Mouse (Mus musculus): ENCODE measurements around the gene Iqck. TPM values are rescaled to one million over a fixed set of nuclear protein-coding genes. Genes with fewer than 3 reads are reported as not detected.

Iqck gene
- polyA plus RNA-seq, 1 experiment from 2014 or later: 2.2 TPM

- no peak overlapping the region for H3K4me2 ChIP-seq (ENCODE audit: low read length)
- H3K4me1 ChIP-seq (replicated peaks; ENCODE audit: control insufficient read depth, insufficient read depth, low read length): no peaks in the 10 kb centered on the region
- H3K9ac ChIP-seq (ENCODE audit: low read length): no peak overlapping the region
- H3K36me3 ChIP-seq (ENCODE audit: control insufficient read depth, insufficient read depth, low read length): no peaks in the 10 kb centered on the region
- DNase-seq (ENCODE audit: low spot score) (no peak), ATAC-seq (replicated peaks; ENCODE audit: low FRiP score, low TSS enrichment, low read depth) (no peak)
- H3K4me3 ChIP-seq (ENCODE audit: low read depth, low read length): no peak overlapping the region
- no peak overlapping the region for H3K27ac ChIP-seq (ENCODE audit: low read depth)
- WGBS: 61% methylated on average over 8 of the region's 8 CpGs
- H3K9me3 ChIP-seq (ENCODE audit: control insufficient read depth, low read length): no peaks in the 10 kb centered on the region
- H3K27me3 ChIP-seq (replicated peaks; ENCODE audit: control insufficient read depth, insufficient read depth, low read length): no peaks in the 10 kb centered on the region
Measured at GRCm38 (mm10) chr7:118928916-118929315, 73.4 kb downstream of the Iqck start.

- Histone ChIP-seq H3K27me3 (replicated peaks; ENCODE audit: control insufficient read depth, insufficient read depth, low read length) (no peaks in the 10 kb centered on the region), H3K9me3 (ENCODE audit: control insufficient read depth, low read length) (no peaks in the 10 kb centered on the region), H3K4me2 (ENCODE audit: low read length) (no peak overlapping the region), H3K36me3 (ENCODE audit: control insufficient read depth, insufficient read depth, low read length) (no peaks in the 10 kb centered on the region), H3K27ac (ENCODE audit: low read depth) (no peak overlapping the region), H3K4me1 (replicated peaks; ENCODE audit: control insufficient read depth, insufficient read depth, low read length) (no peaks in the 10 kb centered on the region), H3K9ac (ENCODE audit: low read length) (no peak overlapping the region), H3K4me3 (ENCODE audit: low read depth, low read length) (no peak overlapping the region)
- ATAC-seq (replicated peaks; ENCODE audit: low FRiP score, low TSS enrichment, low read depth) (peak; percentile 73), DNase-seq (ENCODE audit: low spot score) (peak; percentile 70)
- WGBS: 13% methylated on average over 16 of the region's 16 CpGs
Measured at GRCm38 (mm10) chr7:118929601-118930311, 74.2 kb downstream of the Iqck start.

GRCm38 (mm10) chr7:118931502-118932395, 76.2 kb downstream of the Iqck start:
- no peak overlapping the region for H3K4me3 ChIP-seq (ENCODE audit: low read depth, low read length)
- DNase-seq (ENCODE audit: low spot score) (no peak), ATAC-seq (replicated peaks; ENCODE audit: low FRiP score, low TSS enrichment, low read depth) (no peak)
- H3K27ac ChIP-seq (ENCODE audit: low read depth): no peak overlapping the region
- no peaks in the 10 kb centered on the region for H3K27me3 ChIP-seq (replicated peaks; ENCODE audit: control insufficient read depth, insufficient read depth, low read length)
- 77% methylated on average over 17 of the region's 17 CpGs for WGBS
- no peak overlapping the region for H3K4me2 ChIP-seq (ENCODE audit: low read length)
- H3K9me3 ChIP-seq (ENCODE audit: control insufficient read depth, low read length): no peaks in the 10 kb centered on the region
- H3K9ac ChIP-seq (ENCODE audit: low read length): no peak overlapping the region
- no peaks in the 10 kb centered on the region for H3K36me3 ChIP-seq (ENCODE audit: control insufficient read depth, insufficient read depth, low read length)
- H3K4me1 ChIP-seq (replicated peaks; ENCODE audit: control insufficient read depth, insufficient read depth, low read length): no peaks in the 10 kb centered on the region

- DNase-seq (ENCODE audit: low spot score): no peak
Measured at GRCm38 (mm10) chr7:118935306-118935705, 79.8 kb downstream of the Iqck start.

GRCm38 (mm10) chr7:118936844-118937243, 81.3 kb downstream of the Iqck start:
- no peak overlapping the region for H3K9ac ChIP-seq (ENCODE audit: low read length)
- WGBS: 42% methylated on average over 4 of the region's 4 CpGs

More at GRCm38 (mm10) chr7:118935306-118935705, 79.8 kb downstream of the Iqck start:
- Histone ChIP-seq H3K27ac (ENCODE audit: low read depth) (no peak overlapping the region), H3K36me3 (ENCODE audit: control insufficient read depth, insufficient read depth, low read length) (no peaks in the 10 kb centered on the region), H3K9ac (ENCODE audit: low read length) (no peak overlapping the region), H3K4me1 (replicated peaks; ENCODE audit: control insufficient read depth, insufficient read depth, low read length) (no peaks in the 10 kb centered on the region), H3K9me3 (ENCODE audit: control insufficient read depth, low read length) (no peaks in the 10 kb centered on the region), H3K4me3 (ENCODE audit: low read depth, low read length) (no peak overlapping the region), H3K4me2 (ENCODE audit: low read length) (no peak overlapping the region), H3K27me3 (replicated peaks; ENCODE audit: control insufficient read depth, insufficient read depth, low read length) (no peaks in the 10 kb centered on the region)
- WGBS: 50% methylated on average over 2 of the region's 2 CpGs
- ATAC-seq (replicated peaks; ENCODE audit: low FRiP score, low TSS enrichment, low read depth): no peak

GRCm38 (mm10) chr7:118937469-118938387, 82.2 kb downstream of the Iqck start:
- Histone ChIP-seq H3K36me3 (ENCODE audit: control insufficient read depth, insufficient read depth, low read length) (no peaks in the 10 kb centered on the region), H3K9me3 (ENCODE audit: control insufficient read depth, low read length) (no peaks in the 10 kb centered on the region), H3K4me3 (ENCODE audit: low read depth, low read length) (no peak overlapping the region), H3K4me1 (replicated peaks; ENCODE audit: control insufficient read depth, insufficient read depth, low read length) (no peaks in the 10 kb centered on the region), H3K4me2 (ENCODE audit: low read length) (no peak overlapping the region), H3K27me3 (replicated peaks; ENCODE audit: control insufficient read depth, insufficient read depth, low read length) (no peaks in the 10 kb centered on the region), H3K9ac (ENCODE audit: low read length) (no peak overlapping the region), H3K27ac (ENCODE audit: low read depth) (no peak overlapping the region)
- ATAC-seq (replicated peaks; ENCODE audit: low FRiP score, low TSS enrichment, low read depth): no peak
- WGBS: 67% methylated on average over 11 of the region's 11 CpGs
- no peak for DNase-seq (ENCODE audit: low spot score)

More at GRCm38 (mm10) chr7:118936844-118937243, 81.3 kb downstream of the Iqck start:
- Histone ChIP-seq H3K4me1 (replicated peaks; ENCODE audit: control insufficient read depth, insufficient read depth, low read length) (no peaks in the 10 kb centered on the region), H3K4me2 (ENCODE audit: low read length) (no peak overlapping the region), H3K27me3 (replicated peaks; ENCODE audit: control insufficient read depth, insufficient read depth, low read length) (no peaks in the 10 kb centered on the region), H3K4me3 (ENCODE audit: low read depth, low read length) (no peak overlapping the region), H3K9me3 (ENCODE audit: control insufficient read depth, low read length) (no peaks in the 10 kb centered on the region), H3K27ac (ENCODE audit: low read depth) (no peak overlapping the region), H3K36me3 (ENCODE audit: control insufficient read depth, insufficient read depth, low read length) (no peaks in the 10 kb centered on the region)
- ATAC-seq (replicated peaks; ENCODE audit: low FRiP score, low TSS enrichment, low read depth) (no peak), DNase-seq (ENCODE audit: low spot score) (no peak)

GRCm38 (mm10) chr7:118942297-118942696, 86.7 kb downstream of the Iqck start:
- H3K27ac ChIP-seq (ENCODE audit: low read depth): no peak overlapping the region
- WGBS: 67% methylated on average over 3 of the region's 3 CpGs
- H3K9ac ChIP-seq (ENCODE audit: low read length): no peak overlapping the region
- no peaks in the 10 kb centered on the region for H3K27me3 ChIP-seq (replicated peaks; ENCODE audit: control insufficient read depth, insufficient read depth, low read length)
- H3K4me3 ChIP-seq (ENCODE audit: low read depth, low read length): no peak overlapping the region
- ATAC-seq (replicated peaks; ENCODE audit: low FRiP score, low TSS enrichment, low read depth) (no peak), DNase-seq (ENCODE audit: low spot score) (no peak)
- H3K4me1 ChIP-seq (replicated peaks; ENCODE audit: control insufficient read depth, insufficient read depth, low read length): no peaks in the 10 kb centered on the region
- H3K4me2 ChIP-seq (ENCODE audit: low read length): no peak overlapping the region
- no peaks in the 10 kb centered on the region for H3K9me3 ChIP-seq (ENCODE audit: control insufficient read depth, low read length)
- H3K36me3 ChIP-seq (ENCODE audit: control insufficient read depth, insufficient read depth, low read length): no peaks in the 10 kb centered on the region

GRCm38 (mm10) chr7:118943170-118943569, 87.6 kb downstream of the Iqck start:
- no peak overlapping the region for H3K4me3 ChIP-seq (ENCODE audit: low read depth, low read length)
- 21% methylated on average over 7 of the region's 7 CpGs for WGBS
- H3K27me3 ChIP-seq (replicated peaks; ENCODE audit: control insufficient read depth, insufficient read depth, low read length): no peaks in the 10 kb centered on the region
- no peaks in the 10 kb centered on the region for H3K4me1 ChIP-seq (replicated peaks; ENCODE audit: control insufficient read depth, insufficient read depth, low read length)
- DNase-seq (ENCODE audit: low spot score): peak; percentile 55
- no peaks in the 10 kb centered on the region for H3K9me3 ChIP-seq (ENCODE audit: control insufficient read depth, low read length)
- no peak overlapping the region for H3K27ac ChIP-seq (ENCODE audit: low read depth)
- no peaks in the 10 kb centered on the region for H3K36me3 ChIP-seq (ENCODE audit: control insufficient read depth, insufficient read depth, low read length)
- no peak overlapping the region for H3K4me2 ChIP-seq (ENCODE audit: low read length)
- no peak overlapping the region for H3K9ac ChIP-seq (ENCODE audit: low read length)
- peak; percentile 76 for ATAC-seq (replicated peaks; ENCODE audit: low FRiP score, low TSS enrichment, low read depth)

Data from intestine, embryonic 14.5 days (tissue).